In the genomic region with DNA sequence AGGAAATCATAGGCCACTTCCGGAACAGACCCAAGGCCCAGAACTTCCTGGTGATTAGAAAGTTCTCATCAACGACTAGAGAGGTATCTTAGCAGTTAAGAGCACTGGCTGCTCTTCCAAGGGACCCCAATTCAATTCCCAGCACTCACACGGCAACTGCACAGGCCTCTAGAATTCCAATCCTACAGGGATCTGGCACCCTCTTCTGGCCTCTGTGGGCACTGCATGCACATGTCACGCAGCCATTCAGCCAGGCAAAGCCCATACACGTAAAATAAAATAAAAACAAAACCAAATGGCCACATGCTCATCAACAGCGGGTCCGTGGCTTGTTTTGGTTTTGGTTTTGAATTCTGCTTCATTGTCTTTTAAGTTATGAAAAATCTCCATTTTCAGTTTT, we compare ENCODE assay signal across 11 mouse cellular contexts.
DNase-seq lines count a peak whose midpoint lies in the region; ATAC-seq and TF ChIP-seq lines count a peak whose summit lies in the region.
"Had no signal": no experiment of that assay in that cellular context is flagged by ENCODE, and none has a peak within 500 bp of the region (broad histone marks: within the 10 kb centered on the region; RNA-seq: fewer than 3 reads in every experiment).

No protein-coding gene starts in this region.

- no peak overlapping the region for H3K4me3 ChIP-seq in left cerebral cortex, adult 2 months

- peak; percentile 25 for TF ChIP-seq CTCF in left cerebral cortex, adult 2 months (IDR thresholded peaks at IDR 0.05)

- no peak overlapping the region for H3K27ac ChIP-seq in left cerebral cortex, adult 2 months
- H3K27ac ChIP-seq: forebrain, embryonic 15.5 days had no signal

- peak; percentile 34 for DNase-seq in CD4-positive, CD25-positive, alpha-beta regulatory T cell, adult 2 months (ENCODE audit: low read depth, low spot score)
- DNase-seq in left cerebral cortex, adult 2 months (ENCODE audit: extremely low spot score in 1 of 2, low spot score in 2 of 2) = no peak
- no peak for DNase-seq in left cerebral cortex, adult 9 months (ENCODE audit: low spot score in 2 of 2)
- DNase-seq in thymus, postnatal 4 days = peak; percentile 43
- DNase-seq in thymus, postnatal 10 days (ENCODE audit: low spot score in 2 of 2) = no peak
- no peak for DNase-seq in retina, embryonic 14.5 days (ENCODE audit: low spot score)
- DNase-seq in spleen, postnatal 4 days (ENCODE audit: low spot score in 2 of 2) = no peak
- DNase-seq: heart, postnatal 4 days; kidney, adult 9 months had no signal

- ATAC-seq in CD4-positive, CD25-positive, alpha-beta regulatory T cell, adult 4 months = no peak

- intact Hi-C loops in left cerebral cortex, adult 2 months (cut with DNase I) = no loop called here

Comparison
In these comparisons a context has a peak if more than half of its experiments do, and no peak if none do; other contexts are left out.
1. DNase-seq: peak in CD4-positive, CD25-positive, alpha-beta regulatory T cell, adult 2 months (single experiment) and thymus, postnatal 4 days (single experiment); none in left cerebral cortex, adult 2 months (0 of 2), left cerebral cortex, adult 9 months (0 of 2), thymus, postnatal 10 days (0 of 2), retina, embryonic 14.5 days (single experiment) and spleen, postnatal 4 days (0 of 2).